Mouse (Mus musculus): Measurements from ENCODE around the gene Mlf2. TPM values are rescaled to one million over a fixed set of nuclear protein-coding genes. Genes with fewer than 3 reads are reported as not detected.

Mlf2 gene
- polyA plus RNA-seq, 1 experiment from 2014 or later: 396 TPM

DNA sequence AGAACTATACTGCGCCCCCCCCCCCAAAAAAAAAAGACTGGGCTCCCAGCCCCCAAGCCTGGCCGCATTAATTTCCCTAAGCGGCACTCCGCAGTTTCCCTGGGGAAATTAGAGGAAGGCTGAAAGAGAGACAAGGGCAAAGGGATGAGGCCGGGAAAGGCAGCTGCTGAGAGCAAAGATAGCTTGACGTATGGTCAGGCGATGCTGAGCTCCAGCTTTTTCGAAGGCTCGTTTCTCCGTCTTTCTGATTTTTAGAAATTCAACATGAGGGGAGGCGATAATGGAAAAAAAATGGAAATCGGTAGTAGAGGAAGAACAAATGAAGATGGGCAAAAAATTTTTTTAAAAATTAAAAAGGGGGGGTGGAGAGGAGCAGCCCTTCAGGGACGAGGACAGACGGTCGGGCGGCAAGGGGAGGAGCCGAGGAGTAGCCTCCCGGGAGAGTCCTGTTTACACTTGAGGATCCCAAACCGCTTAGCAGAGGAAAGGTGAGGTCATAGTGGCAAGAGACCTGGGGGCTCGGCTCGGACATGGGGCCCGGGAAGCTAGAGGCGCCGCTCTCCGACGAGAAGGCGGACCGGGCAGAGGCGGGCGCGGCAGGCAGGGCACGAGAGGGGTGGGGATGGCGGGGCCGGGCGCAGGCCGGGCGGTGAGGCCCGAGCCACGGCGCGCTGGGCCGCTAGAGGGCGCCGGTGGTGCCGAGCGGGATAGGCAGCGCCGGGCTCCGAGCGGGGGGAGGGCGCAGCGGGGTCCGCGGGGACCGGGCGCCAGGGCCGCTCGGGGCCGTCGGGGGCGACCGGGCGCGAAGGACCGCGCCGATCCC is 14.3 kb upstream of the Mlf2 start:
- WGBS: 2% methylated on average over 62 of the region's 67 CpGs
- peaks cover 44% of the 10 kb centered on the region for H3K4me1 ChIP-seq (ENCODE audit: control insufficient read depth, insufficient read depth, low read length)
- peak overlapping the region; percentile 78 for H3K4me3 ChIP-seq (ENCODE audit: low read length)

DNA sequence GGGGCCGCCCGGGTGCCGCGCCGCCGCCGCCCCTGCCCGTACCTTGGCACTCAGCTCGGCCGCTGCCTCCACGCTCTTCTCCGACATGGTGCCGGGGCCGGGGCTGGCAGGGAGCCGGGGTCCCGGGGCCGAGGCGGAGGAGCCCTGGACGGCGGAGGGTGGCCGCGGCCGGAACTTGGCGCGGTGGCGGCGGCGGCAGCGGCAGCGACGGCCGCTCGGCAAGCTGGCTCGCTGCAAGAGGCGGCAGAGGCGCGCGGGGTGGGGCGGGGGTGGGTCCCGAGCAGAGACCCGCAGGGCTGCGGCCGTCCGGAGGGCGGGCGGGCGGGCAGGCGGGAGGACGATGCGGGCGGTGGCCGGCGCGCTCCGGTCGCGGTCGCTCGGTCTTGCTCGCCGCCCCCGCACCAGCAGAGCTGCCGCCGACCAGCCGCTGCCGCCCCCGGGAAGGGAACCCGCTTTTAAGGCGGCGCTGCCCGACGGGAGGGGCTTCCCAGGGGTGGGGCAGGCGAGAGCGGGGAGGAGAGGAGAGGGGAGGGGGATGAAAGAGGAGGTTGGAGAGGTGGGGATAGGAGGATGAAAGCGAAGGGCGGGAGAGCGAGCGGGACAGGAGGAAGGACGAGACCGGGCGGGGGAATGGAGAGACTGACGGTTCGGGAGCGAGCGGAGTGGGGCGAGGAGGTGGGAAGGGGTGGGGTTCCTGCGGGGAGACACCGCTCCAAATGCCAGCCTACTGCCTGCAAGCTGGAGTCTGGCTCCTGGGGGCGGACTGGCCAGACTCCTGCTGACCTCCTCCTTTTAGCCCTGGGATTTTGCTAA is 13.5 kb upstream of the Mlf2 start:
- peaks cover 22% of the 10 kb centered on the region for H3K36me3 ChIP-seq (ENCODE audit: control insufficient read depth, insufficient read depth, low read length)
- H3K4me2 ChIP-seq (replicated peaks; ENCODE audit: low read depth, low read length): peak overlapping the region; percentile 98
- no peaks in the 10 kb centered on the region for H3K9me3 ChIP-seq (ENCODE audit: control insufficient read depth, low read length)
- H3K9ac ChIP-seq (ENCODE audit: low read depth, low read length): peak overlapping the region; percentile 100
- peak overlapping the region; percentile 98 for H3K27ac ChIP-seq (ENCODE audit: low read depth, low read length)
- WGBS: under 1% methylated on average over 52 of the region's 89 CpGs
- peak overlapping the region; percentile 78 for H3K4me3 ChIP-seq (ENCODE audit: low read length)
- no peaks in the 10 kb centered on the region for H3K27me3 ChIP-seq (ENCODE audit: control insufficient read depth, insufficient read depth, low read length)
- ATAC-seq (ENCODE audit: low FRiP score, low TSS enrichment): peak; percentile 65
- H3K4me1 ChIP-seq (ENCODE audit: control insufficient read depth, insufficient read depth, low read length): peaks cover 44% of the 10 kb centered on the region

More for the DNA sequence above, 14.3 kb upstream of the Mlf2 start:
- peak overlapping the region; percentile 100 for H3K9ac ChIP-seq (ENCODE audit: low read depth, low read length)
- peaks cover 22% of the 10 kb centered on the region for H3K36me3 ChIP-seq (ENCODE audit: control insufficient read depth, insufficient read depth, low read length)
- H3K27ac ChIP-seq (ENCODE audit: low read depth, low read length): peak overlapping the region; percentile 98
- peak; percentile 59 for ATAC-seq (ENCODE audit: low FRiP score, low TSS enrichment)
- H3K4me2 ChIP-seq (replicated peaks; ENCODE audit: low read depth, low read length): peak overlapping the region; percentile 98
- H3K27me3 ChIP-seq (ENCODE audit: control insufficient read depth, insufficient read depth, low read length): no peaks in the 10 kb centered on the region
- no peaks in the 10 kb centered on the region for H3K9me3 ChIP-seq (ENCODE audit: control insufficient read depth, low read length)

DNA sequence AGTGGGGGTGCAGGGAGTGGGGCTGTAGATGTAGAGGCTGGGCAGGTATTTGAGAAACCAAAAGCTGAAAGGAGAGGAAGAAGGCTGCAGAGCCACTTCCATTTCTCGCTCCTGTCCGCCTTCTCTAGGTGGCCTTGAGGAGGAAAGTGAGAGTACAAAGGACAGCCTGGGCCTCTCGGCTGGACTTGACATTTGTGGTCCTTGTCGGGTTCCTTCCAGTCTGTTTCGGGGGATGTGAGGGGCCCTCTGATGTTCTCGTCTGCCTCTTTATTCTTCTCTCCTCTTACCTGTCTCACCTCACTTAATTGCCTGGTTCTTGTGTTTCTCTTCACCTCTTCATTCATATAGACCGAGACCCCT is 12.9 kb upstream of the Mlf2 start:
- no peaks in the 10 kb centered on the region for H3K9me3 ChIP-seq (ENCODE audit: control insufficient read depth, low read length)
- peak overlapping the region; percentile 78 for H3K4me3 ChIP-seq (ENCODE audit: low read length)
- H3K9ac ChIP-seq (ENCODE audit: low read depth, low read length): peak overlapping the region; percentile 100; the same call in 1 of the 2 replicates
- peak overlapping the region; percentile 98 for H3K4me2 ChIP-seq (replicated peaks; ENCODE audit: low read depth, low read length)
- H3K27ac ChIP-seq (ENCODE audit: low read depth, low read length): peak overlapping the region; percentile 98
- peaks cover 44% of the 10 kb centered on the region for H3K4me1 ChIP-seq (ENCODE audit: control insufficient read depth, insufficient read depth, low read length)
- no peaks in the 10 kb centered on the region for H3K27me3 ChIP-seq (ENCODE audit: control insufficient read depth, insufficient read depth, low read length)
- 0 out of 2 replicates have a peak, but pooled peaks have one; percentile 0 for ATAC-seq (ENCODE audit: low FRiP score, low TSS enrichment)
- H3K36me3 ChIP-seq (ENCODE audit: control insufficient read depth, insufficient read depth, low read length): peaks cover 17% of the 10 kb centered on the region
- 11% methylated on average over 7 of the region's 7 CpGs for WGBS

DNA sequence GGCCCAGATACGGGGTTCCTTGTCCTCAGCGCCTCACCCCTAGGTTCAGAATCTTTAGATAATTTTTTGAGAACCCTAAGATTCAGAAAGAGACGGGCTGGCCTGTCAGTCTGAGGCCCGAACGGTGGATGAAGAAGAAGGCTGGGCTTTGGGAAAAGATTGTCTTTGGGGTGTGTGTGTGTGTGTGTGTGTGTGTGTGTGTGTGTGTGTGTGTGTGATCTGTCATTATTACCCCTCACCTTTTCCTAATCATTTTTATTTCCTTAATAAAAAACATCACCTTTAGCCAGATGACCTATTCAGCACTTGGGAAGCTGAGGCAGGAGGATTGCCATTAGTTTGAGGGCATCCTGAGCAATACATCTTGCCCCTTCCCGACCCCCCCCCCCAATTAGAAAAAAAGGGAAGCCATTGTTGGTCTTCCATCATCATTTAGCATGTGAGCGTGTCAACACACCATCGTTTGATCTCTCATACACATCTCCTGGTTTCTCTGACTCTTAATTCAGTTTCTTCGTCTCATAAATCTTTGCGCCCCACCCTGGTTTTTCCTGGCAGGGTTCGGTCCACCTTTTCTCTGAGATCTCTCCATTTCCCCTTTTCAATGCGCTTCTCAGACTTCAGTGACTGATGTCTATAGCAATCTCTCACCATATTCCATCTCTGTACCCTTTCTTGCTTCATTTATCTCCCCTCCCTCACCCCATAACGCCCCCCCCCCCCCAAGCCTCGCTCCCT is 12.1 kb upstream of the Mlf2 start:
- ATAC-seq (ENCODE audit: low FRiP score, low TSS enrichment): no peak
- Histone ChIP-seq H3K9me3 (ENCODE audit: control insufficient read depth, low read length) (no peaks in the 10 kb centered on the region), H3K36me3 (ENCODE audit: control insufficient read depth, insufficient read depth, low read length) (peaks cover 10% of the 10 kb centered on the region), H3K4me3 (ENCODE audit: low read length) (peak overlapping the region; percentile 78), H3K27ac (ENCODE audit: low read depth, low read length) (peak overlapping the region; percentile 98), H3K4me2 (replicated peaks; ENCODE audit: low read depth, low read length) (peak overlapping the region; percentile 98), H3K9ac (ENCODE audit: low read depth, low read length) (peak overlapping the region; percentile 100; the same call in 1 of the 2 replicates), H3K27me3 (ENCODE audit: control insufficient read depth, insufficient read depth, low read length) (no peaks in the 10 kb centered on the region), H3K4me1 (ENCODE audit: control insufficient read depth, insufficient read depth, low read length) (peaks cover 44% of the 10 kb centered on the region)
- 26% methylated on average over 13 of the region's 14 CpGs for WGBS

DNA sequence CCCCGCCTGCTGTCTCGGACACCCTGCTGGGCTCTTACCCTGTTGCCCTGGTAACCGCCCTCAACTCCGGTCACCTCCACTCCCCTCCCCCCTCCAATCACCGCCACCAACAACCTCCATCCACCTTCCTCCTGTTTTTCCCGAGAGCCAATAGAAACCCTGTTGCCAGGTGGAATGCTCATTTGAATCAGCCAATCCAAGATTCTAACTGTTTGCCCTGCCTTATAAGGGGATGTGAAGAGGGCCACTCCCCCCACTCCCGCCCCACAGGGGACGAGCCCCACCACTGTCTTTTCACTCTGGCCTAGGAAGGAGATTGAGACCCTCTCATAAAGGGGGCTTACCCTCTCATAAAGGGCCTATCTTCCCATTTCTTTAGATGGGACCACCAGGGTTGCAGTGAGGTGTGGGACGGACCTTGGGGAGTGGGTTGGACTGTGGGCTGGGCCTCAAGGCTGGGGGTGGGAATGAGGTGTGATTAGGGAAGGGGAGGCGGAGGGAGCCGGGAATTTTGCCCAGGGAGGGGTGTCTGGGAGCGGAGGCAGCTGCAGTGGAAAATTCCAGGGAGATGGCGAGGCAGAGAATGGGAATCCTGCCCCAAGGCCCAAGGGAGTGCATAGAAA is 11.4 kb upstream of the Mlf2 start, which contains the start of gene Ptms:
Gene Ptms, minus strand, starts transcription at position 409 of the 623 bp plus-strand sequence.
- Histone ChIP-seq H3K36me3 (ENCODE audit: control insufficient read depth, insufficient read depth, low read length) (peaks cover 2% of the 10 kb centered on the region), H3K9ac (ENCODE audit: low read depth, low read length) (peak within 1 kb of the TSS; percentile 47), H3K9me3 (ENCODE audit: control insufficient read depth, low read length) (no peaks in the 10 kb centered on the region), H3K4me2 (replicated peaks; ENCODE audit: low read depth, low read length) (peak within 1 kb of the TSS; percentile 41), H3K27me3 (ENCODE audit: control insufficient read depth, insufficient read depth, low read length) (no peaks in the 10 kb centered on the region), H3K4me3 (ENCODE audit: low read length) (peak within 1 kb of the TSS; percentile 26), H3K27ac (ENCODE audit: low read depth, low read length) (peak within 1 kb of the TSS; percentile 98), H3K4me1 (ENCODE audit: control insufficient read depth, insufficient read depth, low read length) (peaks cover 40% of the 10 kb centered on the region)
- WGBS: 0% methylated on average over 13 of the region's 13 CpGs
- ATAC-seq (ENCODE audit: low FRiP score, low TSS enrichment): peak; percentile 89

DNA sequence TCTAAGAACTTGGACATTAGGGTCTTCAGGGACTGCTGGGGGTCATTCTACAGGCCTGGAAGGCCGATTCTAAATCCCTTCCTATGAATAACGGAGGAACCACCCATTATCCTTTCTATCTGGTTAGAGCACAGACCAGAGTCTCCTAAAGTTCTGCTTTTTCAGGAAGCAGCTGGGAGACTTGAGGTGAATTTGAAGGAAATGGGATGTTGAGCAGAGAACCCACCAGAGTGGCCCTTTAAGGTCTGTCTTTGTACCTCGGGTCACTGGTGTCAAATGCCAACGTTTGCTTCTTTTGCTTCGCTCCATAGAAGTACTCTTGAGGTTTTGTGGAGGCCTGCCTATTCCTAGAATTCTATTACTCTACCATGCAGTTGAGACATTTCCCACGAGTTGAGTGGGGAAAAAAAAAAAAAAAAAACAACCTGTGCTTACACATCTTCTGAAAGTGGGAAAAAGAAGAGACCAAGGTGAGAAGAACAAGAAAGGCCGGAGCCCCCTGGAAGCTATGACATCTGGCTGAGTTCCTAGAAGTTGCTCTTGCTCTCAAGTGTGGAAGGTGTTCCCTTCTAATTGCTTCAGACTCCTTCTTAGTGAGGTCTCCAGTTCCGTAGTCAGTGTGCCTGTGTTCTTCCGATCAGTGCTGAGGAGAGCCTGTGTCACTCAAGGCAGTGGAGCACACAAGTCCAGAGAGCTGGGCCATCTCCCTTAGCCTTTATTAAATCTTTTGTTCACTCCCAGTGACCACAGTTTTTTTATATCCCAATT is 10.7 kb upstream of the Mlf2 start:
- peak overlapping the region; percentile 41 for H3K4me2 ChIP-seq (replicated peaks; ENCODE audit: low read depth, low read length)
- H3K9ac ChIP-seq (ENCODE audit: low read depth, low read length): peak overlapping the region; percentile 47
- H3K4me1 ChIP-seq (ENCODE audit: control insufficient read depth, insufficient read depth, low read length): peaks cover 39% of the 10 kb centered on the region
- H3K27ac ChIP-seq (ENCODE audit: low read depth, low read length): peak overlapping the region; percentile 98
- WGBS: 23% methylated on average over 9 of the region's 9 CpGs
- H3K4me3 ChIP-seq (ENCODE audit: low read length): peak overlapping the region; percentile 26
- H3K36me3 ChIP-seq (ENCODE audit: control insufficient read depth, insufficient read depth, low read length): no peaks in the 10 kb centered on the region
- no peaks in the 10 kb centered on the region for H3K9me3 ChIP-seq (ENCODE audit: control insufficient read depth, low read length)
- no peak for ATAC-seq (ENCODE audit: low FRiP score, low TSS enrichment)
- no peaks in the 10 kb centered on the region for H3K27me3 ChIP-seq (ENCODE audit: control insufficient read depth, insufficient read depth, low read length)

DNA sequence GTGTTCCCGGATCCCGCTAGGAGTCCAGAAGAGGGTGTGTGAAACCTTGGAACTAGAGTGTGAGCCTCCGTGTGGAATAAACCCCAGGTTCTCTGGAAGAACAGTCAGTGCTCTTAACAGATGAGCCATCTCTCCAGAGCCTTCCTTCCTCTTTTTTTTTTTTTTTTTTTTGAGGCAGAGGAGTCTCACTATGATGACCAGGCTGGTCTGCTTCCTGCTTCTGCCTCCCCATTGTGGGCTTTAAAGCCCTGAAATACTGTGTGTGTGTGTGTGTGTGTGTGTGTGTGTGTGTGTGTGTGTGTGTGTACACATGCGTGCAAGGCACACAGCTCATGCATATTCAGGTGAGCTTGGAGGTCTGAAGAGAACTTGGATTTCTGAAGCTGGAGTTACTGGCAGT is 9.6 kb upstream of the Mlf2 start:
- Histone ChIP-seq H3K4me2 (replicated peaks; ENCODE audit: low read depth, low read length) (no peak overlapping the region), H3K27me3 (ENCODE audit: control insufficient read depth, insufficient read depth, low read length) (no peaks in the 10 kb centered on the region), H3K4me1 (ENCODE audit: control insufficient read depth, insufficient read depth, low read length) (peaks cover 33% of the 10 kb centered on the region), H3K9ac (ENCODE audit: low read depth, low read length) (no peak overlapping the region), H3K27ac (ENCODE audit: low read depth, low read length) (peak overlapping the region; percentile 98; the same call in 1 of the 2 replicates), H3K36me3 (ENCODE audit: control insufficient read depth, insufficient read depth, low read length) (no peaks in the 10 kb centered on the region), H3K4me3 (ENCODE audit: low read length) (no peak overlapping the region), H3K9me3 (ENCODE audit: control insufficient read depth, low read length) (no peaks in the 10 kb centered on the region)
- 74% methylated on average over 4 of the region's 4 CpGs for WGBS
- no peak for ATAC-seq (ENCODE audit: low FRiP score, low TSS enrichment)

Measured in kidney, embryonic 14.5 days (tissue).